Mouse (Mus musculus): ENCODE results near the gene Psmb5.

- TF ChIP-seq MAX (IDR thresholded peaks at IDR 0.05; ENCODE audit: low read depth) (no peak), REST (IDR thresholded peaks at IDR 0.05; ENCODE audit: insufficient read depth, insufficient read length) (no peak), POLR2A (IDR thresholded peaks at IDR 0.05; ENCODE audit: insufficient read length, low read depth) (no peak), MYOD1 (IDR thresholded peaks at IDR 0.05; ENCODE audit: control insufficient read depth in 1 of 3, insufficient read length in 2 of 3, low read depth in 2 of 3) (no peak), POLR2AphosphoS2 (IDR thresholded peaks at IDR 0.05; ENCODE audit: insufficient read length, low read depth) (no peak), MYOG (IDR thresholded peaks at IDR 0.05; ENCODE audit: control insufficient read depth in 1 of 3, insufficient read depth in 1 of 3, insufficient read length in 2 of 3, low read depth in 2 of 3) (no peak), E2F4 (IDR thresholded peaks at IDR 0.05; ENCODE audit: insufficient read depth) (no peak), CEBPB (IDR thresholded peaks at IDR 0.05; ENCODE audit: insufficient read depth, poor library complexity, severe bottlenecking) (no peak), USF1 (IDR thresholded peaks at IDR 0.05; ENCODE audit: low read depth) (no peak), TCF3 (IDR thresholded peaks at IDR 0.05; ENCODE audit: insufficient read length, low read depth) (no peak), SRF (IDR thresholded peaks at IDR 0.05; ENCODE audit: control insufficient read depth, insufficient read length, low read depth) (no peak), TCF12 (IDR thresholded peaks at IDR 0.05; ENCODE audit: insufficient read depth, poor library complexity, severe bottlenecking) (no peak)
Measured at GRCm38 (mm10) chr14:54640121-54640520, 22.3 kb upstream of the Psmb5 start.

All from myocyte (in vitro differentiated cells).